Mouse (Mus musculus) 3T3-L1 (cell line): Measurements from ENCODE around the gene Hspa12a.

Experiments
- DNase-seq: peaks from one replicate; pipeline ENCODE4 v3.0.0-alpha.2; 2015; ENCODE audit warnings: low read depth, low spot score

The Hspa12a gene

GRCm38 (mm10) chr19:58942841-58943828 lies at the start of gene Hspa12a, which contains the start of gene Eno4:
Gene Hspa12a (minus strand): TSS chr19:58943654.
Gene Eno4 (plus strand): TSS chr19:58943425.
- peak; percentile 97 for DNase-seq

- no peak for DNase-seq
Measured at GRCm38 (mm10) chr19:58981571-58981970, 38.1 kb upstream of the Hspa12a start.

GRCm38 (mm10) chr19:58980056-58980440 lies 36.6 kb upstream of the Hspa12a start:
- DNase-seq: peak; percentile 8

- peak; percentile 92 for DNase-seq
Measured at GRCm38 (mm10) chr19:58979436-58980055, 36.1 kb upstream of the Hspa12a start.

GRCm38 (mm10) chr19:58978401-58979171 lies 35.1 kb upstream of the Hspa12a start:
- peak; percentile 76 for DNase-seq

DNA sequence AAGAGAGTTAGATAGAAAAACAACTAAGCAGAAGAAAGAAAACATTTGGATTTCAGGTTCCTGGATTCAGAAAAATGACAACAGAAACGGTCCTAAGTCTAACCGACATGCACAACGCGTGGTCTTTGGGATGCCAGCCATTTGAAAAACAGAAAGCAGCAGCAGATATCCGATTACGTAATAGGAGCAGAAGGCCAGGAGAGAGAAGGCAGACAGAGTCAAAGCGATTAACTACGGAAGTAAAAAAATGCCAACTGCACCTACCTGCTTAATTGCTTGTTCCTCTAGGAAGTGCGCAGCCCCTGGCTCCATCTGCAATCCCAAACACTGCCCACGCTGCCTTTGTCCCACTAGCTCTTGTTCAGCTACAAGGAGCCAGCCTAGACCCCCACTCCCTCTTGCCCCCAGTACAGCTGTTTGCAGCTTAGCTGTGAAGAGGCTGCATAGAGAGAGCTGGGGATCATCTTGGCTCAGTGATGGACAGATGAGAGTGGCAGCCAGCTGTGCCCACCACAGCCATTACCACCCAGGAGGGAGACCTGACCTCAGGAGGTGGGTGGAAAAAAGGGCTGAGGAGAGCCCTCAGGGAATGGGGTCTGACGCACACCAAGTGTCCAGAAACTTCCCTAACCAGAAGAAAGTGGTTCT lies 31.9 kb upstream of the Hspa12a start:
- DNase-seq: no peak

GRCm38 (mm10) chr19:58974126-58974525 lies 30.7 kb upstream of the Hspa12a start:
- no peak for DNase-seq

GRCm38 (mm10) chr19:58970826-58971225 lies 27.4 kb upstream of the Hspa12a start:
- DNase-seq: no peak

DNA sequence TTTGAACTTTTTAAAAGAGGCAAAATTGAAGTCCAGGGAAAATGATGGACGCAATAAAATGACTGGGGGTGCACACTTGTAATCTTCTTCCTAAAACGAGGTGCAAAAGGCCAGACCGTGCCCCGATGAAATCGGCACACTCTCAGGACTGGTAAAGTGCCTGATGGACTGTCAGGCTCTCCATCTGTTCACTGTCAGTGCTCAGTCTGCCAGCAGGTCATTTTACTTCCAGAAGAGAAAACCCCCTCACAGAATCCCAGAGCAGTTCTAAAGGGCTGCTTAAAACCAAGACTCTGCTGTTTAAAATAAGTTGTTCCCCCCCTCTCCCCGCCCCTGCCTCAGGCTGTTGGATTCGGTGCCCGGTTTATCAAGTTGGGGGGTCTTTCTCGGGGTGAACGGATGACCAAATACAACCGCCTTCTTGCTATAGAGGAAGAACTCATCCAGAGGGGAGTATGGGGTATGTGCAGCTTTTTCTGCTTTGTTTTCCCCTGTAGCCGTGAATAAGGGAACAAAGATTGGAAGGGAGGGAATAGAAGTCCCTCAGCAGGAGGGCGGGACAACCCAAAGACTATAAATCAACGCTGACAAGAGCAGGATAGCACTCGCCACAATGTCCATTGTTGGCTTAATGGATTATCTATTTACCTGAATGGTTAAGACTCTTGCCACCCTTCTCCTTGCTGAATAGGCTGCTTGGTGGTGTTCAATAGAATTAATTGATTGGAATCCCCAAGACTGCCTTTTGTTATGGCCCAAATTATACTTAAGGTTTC lies 25.5 kb upstream of the Hspa12a start:
- DNase-seq: no peak

- DNase-seq: no peak
Measured at GRCm38 (mm10) chr19:58963011-58963410, 19.6 kb upstream of the Hspa12a start.

DNA sequence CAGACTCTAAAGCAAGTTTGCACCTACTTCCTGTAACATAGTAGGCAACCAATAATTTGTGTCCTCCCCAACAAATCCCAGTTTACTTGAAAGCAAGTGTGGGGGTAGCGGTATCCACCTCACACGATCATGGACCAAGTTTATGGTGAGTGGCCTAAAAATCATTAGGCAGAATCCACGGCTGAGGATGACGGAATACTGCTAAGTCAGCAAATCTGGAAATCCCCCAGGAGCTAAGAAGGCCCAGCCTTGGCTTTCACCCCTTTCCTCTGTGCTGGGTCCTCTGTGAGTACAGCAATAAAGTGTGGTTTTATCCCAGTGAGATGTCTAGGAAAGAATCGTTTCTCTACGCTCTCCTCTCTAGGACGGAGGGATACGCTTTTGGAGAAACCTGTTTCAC lies 11.3 kb upstream of the Hspa12a start:
- no peak for DNase-seq

GRCm38 (mm10) chr19:58952236-58952635 lies 8.8 kb upstream of the Hspa12a start:
- DNase-seq: no peak

DNA sequence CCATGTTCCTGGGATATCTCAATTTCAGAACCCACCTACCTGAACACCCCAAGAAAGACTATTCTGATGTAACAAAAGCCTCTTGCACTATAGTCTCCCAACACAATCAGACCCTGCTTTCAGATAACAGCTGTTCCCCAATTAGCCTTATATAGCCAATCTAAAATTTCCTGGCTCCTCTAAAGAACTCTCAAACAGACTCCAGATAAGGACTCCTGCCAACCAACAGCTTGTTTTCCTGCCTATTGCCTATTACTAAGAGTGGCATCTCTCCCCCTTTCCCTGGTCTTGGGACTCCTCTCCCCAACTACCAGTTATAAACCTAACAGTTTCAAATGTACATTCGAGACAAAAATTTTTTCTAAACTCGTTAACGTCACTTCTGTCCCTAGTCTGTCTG lies 8.1 kb upstream of the Hspa12a start:
- DNase-seq: no peak

- no peak for DNase-seq
Measured at GRCm38 (mm10) chr19:58945959-58946358, 2.5 kb upstream of the Hspa12a start.

- no peak for DNase-seq
Measured at GRCm38 (mm10) chr19:58933062-58933461, 10.4 kb downstream of the Hspa12a start.

- DNase-seq: no peak
Measured at GRCm38 (mm10) chr19:58931081-58931800, 12.2 kb downstream of the Hspa12a start.

GRCm38 (mm10) chr19:58919148-58919547 lies 24.3 kb downstream of the Hspa12a start:
- DNase-seq: no peak

GRCm38 (mm10) chr19:58918597-58918996 lies 24.9 kb downstream of the Hspa12a start:
- DNase-seq: peak; percentile 41

DNA sequence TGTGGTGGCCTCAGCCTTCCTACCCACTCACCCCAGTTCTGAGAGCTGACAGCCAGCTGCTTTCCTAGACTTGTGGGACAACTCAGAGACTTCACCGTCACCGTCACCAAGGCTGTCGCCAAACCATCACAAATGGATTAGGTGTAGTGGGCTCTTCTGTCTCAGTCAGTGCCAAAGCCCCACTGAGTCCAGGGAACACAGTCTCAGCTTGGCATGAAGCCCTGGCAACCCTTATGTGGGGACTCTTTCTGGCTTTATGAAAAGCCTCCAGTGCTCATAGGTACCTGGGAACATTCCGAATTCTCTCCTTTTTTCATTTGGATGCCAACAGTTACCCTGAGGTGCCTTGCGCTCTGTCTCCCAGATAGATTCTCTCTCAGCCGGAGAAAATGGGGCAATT lies 30.2 kb downstream of the Hspa12a start:
- no peak for DNase-seq

- peak; percentile 74 for DNase-seq
Measured at GRCm38 (mm10) chr19:58911386-58911785, 32.1 kb downstream of the Hspa12a start.
